Mouse (Mus musculus) adrenal gland, adult 8-10 months (tissue): Measurements from ENCODE around the gene Myrf. TPM values are rescaled to one million over a fixed set of nuclear protein-coding genes. Genes with fewer than 3 reads are reported as not detected.

Source experiments
- DNase-seq: peaks from one replicate; pipeline ENCODE4 v3.0.0; 2022
- total RNA-seq, 4 experiments: library from RNA; stranded (reverse); gene quantifications; 2 replicates each; pipeline ENCODE4 v1.2.4; 2022

Myrf gene
- total RNA-seq, 4 experiments from 2014 or later = 0.94 to 2.0 (median 1.4) TPM

DNA sequence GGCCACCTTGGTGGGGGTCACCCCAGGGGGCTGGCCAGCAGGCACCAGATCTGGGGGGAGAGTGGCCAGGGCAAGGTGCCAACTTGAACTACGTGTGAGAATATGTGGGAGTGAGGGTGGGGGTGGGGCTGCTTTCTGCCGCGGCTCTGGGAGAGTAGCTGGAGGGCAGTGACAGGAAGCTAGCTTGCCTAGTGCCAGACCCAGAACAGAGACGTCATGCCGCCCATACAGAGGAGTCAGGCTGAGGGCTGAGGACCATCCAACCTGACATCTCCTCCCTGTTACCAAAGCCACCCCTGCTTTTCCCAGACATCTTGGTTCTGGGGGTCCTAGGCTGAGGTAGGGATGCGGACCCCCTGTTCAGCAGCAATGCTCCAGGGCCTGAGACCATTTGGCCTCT, 6.6 kb upstream of the Myrf start:
- DNase-seq = no peak

DNA sequence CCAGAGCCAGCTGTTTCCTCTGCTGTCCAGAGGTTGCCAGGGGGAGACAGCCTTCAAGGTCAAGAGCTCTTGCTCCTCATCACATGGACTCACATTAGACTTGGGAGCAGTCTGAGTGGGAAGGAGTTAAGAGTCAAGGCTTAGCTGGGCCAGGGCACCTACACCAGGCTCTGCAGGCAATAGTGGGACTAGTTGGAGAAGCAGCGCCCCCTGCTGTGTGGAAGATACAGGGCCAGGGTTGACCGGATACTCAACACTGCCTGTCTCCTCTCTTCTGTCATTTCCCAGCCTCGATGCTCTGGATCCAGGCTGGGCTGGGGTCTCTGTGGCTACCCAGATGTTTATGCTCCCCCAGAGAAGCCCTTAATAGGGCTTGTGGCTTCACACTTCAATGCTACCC, 3.6 kb upstream of the Myrf start:
- DNase-seq = no peak

DNA sequence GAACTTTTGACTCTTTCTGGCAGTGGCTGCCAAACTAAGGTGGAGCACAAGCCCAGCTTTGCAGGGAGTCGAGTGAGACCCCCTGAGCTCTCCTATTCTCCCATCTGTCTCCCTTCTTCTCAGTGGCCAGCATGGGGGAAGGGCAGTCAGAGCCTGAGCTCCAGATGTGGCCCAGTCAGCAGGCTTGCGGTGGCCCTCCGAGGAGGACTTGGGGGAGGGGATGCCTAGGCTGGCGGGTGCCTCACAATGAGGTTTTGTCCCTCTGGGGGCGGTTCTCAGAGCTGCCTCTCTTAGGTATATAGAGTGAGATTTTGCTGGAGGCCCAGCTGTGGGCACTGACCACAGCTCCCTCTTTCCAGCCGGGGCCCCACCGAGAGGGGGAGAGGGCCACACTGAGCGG, 2.4 kb upstream of the Myrf start:
- no peak for DNase-seq

DNA sequence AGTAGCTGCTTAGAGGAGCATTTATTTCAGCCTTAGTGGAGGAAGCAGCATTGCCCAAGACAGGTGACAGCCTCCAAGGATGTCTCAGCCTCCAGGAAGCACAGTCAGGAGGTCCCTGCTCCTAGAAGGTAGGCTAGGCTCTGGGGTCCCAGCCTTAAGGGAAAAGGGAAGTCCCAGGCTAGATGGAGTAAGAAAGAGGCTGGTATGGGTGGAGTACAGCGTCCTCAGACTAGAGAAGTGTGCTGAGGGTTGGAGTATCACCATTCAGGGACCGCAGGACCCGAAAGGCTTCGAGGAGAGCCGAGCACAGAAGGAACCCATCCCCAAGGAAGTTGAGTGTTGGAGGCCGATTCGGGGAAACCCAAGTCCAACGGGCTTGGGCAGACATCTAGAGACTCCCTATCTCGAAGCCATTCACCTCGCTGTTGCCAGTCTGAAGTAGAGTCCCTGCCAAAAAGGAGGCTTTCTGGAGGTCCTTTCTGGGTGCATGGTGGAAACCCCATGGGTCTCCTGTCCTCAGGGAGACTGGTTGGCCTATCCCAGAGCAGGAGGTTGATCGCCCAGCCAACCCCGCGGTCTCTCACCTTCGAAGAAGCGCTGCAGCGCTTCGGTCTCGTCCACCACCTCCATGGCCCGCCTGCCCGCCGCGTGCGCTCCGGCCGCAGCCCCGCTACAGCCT, 434 bp downstream of the Myrf start:
- DNase-seq = no peak

DNA sequence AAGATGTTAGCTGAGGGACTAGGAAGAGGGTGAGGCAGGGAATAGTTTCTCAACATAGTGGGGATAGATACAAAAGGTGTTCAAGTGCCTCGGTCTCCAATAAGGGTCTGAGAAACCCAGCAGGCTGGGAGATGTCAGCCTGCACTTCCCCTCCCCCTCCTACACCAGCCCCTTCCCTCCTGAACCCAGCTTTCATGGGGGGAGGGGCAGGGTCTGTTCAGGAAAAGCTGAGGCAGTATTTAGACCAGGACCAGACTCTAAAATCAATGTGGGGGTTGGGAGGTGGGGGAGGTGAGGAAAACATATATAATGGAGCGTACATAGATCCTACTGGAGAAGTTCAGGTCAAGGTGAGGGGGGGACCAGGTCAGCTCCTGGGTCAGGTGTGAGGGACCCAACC, 1.1 kb downstream of the Myrf start:
- no peak for DNase-seq

DNA sequence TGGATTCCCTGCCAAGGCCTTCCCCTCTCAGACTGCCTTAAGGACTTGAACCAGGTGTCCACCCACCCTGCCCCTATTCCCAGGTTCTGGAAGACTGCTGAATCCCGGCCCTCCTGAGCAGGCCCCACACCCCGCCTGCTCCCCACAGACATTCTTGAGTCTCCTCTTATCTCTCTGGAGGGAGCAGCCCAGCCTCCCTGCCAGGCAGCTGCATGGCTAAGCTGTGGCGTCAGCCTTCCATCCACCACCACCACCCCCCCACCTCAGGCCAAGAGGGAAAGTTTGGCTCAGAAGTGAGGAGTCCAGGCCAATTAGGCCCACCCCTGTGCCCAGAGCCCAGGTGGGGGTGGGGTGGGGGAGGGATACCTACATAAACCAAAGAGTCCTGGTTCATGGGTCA, 2.1 kb downstream of the Myrf start:
- DNase-seq = no peak

DNA sequence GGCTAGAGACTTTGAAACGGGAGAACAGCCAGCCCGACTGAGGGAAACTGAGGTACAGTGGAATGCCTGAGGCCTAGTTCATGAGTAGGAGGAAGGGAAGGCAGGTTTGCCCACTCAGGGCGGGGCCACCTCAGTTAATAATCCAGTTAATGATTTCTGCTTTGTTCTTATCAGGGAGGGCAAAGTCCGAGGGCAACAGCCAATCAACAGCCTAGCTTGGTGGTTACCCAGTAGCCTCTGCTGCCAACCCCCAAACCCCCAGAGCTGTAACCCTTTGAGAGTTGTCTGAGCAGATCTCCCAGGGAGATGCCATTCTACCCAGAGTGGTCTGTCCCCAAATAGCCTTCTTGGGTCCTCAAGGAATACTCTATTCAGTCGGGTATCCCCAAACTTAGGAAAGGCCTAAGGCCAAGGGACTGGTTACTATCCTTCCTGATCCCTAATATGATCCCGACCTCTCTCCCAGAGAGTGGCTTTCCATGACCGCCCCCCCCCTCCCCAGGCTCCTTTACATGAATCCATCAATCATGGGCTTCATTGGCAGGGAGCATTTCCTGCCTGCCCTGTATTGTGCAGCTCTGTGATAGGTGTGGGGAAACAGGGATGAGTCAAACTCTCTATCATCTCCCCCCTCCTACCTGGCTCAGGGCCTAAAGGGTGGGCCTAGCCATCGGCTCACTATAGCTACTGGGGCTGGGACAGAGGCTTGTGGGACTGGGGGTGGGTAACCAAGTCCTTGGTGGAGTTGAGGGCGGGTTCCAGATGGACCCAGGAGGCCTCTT, 4.6 kb downstream of the Myrf start:
- no peak for DNase-seq

DNA sequence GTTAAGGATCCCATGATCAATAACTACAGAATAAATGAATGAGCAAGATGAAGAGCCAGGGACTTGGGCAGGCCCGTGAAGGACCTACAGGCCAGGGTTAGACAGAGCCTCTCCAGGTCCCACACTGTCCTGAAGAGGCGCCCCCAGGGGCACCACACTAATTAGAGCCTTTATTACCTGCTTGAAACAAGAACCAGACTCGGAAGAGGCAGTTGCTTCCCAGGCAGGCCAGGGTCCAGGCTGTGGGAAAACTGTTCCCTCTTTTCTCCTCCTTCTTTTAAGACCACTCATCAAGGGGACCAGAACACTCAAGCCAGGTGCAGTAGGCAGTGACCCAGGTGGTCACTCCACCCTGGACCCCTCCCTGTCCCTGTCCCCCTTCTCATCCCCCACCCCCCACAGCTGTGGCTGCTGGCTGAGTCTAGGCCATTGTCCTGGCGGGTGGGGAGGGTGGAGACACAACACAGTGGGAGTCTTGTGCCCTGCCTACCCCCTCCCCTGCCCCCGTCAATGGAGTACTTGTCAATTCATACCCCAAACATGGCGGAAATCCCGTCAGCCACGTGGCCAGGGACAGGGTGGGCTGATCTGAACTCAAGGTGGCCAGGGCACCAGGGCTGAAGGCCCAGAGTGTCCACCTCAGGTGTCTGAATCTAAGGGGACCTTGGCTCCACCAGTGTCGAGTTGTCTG, 8.1 kb downstream of the Myrf start:
- no peak for DNase-seq

DNA sequence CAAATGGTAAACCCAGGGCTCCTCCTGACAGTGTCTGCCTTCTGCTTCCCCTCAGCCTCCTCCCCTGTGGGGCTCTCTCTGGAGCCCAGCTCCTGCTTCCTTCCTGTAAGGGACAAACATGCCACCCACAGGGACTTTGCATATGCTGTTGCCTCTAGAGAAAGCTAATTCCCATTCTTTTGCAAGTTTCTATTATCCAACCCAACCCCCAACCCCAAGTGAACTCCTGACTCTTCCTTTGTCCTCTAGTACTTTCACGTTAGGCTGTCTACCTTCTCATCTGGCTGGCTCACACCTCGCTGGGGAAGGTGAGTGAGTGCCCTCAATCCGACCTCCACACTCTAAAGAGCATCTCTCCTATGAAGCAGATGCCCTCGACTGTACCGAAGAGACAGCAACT, 8.7 kb downstream of the Myrf start:
- DNase-seq = no peak

DNA sequence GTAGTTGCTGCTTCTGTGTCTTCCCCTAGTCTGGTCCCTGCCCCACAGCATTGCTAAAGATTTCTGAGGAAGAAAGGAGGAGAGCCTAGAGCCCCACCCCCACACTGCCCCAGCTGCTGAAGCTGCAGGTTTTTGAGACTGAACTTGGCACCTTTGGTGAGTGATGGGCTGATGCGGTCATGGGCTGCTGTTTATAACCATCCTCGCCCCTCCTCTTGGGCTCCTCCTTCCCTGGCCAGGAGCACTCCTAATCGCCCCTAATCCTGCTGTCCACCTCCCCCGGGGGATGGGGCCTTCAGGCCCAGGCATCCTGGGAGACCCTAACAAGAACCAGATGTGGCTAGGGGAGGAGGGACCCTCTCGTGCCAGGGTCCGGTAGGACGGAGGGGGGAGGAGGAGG, 9.5 kb downstream of the Myrf start:
- no peak for DNase-seq

DNA sequence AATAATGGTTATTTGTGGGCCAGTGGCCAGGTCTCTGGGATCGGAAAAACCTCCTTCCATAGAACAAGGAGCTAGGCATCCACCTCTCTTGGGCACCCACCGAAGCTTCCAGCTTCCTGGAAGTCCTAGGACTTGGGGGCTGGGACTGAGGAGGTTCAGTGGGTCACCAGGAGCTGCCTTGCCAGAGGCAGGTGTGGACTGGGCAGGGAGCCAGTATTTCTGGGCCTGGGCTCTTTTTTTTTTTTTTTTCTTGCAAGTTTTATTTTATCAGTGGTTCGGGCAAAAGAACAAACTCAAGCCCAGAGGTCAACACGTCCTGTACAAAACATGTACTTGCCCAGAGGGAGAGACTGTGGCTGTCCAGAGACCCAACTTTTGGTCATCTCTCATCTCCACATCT, 14.8 kb downstream of the Myrf start:
- DNase-seq = no peak

DNA sequence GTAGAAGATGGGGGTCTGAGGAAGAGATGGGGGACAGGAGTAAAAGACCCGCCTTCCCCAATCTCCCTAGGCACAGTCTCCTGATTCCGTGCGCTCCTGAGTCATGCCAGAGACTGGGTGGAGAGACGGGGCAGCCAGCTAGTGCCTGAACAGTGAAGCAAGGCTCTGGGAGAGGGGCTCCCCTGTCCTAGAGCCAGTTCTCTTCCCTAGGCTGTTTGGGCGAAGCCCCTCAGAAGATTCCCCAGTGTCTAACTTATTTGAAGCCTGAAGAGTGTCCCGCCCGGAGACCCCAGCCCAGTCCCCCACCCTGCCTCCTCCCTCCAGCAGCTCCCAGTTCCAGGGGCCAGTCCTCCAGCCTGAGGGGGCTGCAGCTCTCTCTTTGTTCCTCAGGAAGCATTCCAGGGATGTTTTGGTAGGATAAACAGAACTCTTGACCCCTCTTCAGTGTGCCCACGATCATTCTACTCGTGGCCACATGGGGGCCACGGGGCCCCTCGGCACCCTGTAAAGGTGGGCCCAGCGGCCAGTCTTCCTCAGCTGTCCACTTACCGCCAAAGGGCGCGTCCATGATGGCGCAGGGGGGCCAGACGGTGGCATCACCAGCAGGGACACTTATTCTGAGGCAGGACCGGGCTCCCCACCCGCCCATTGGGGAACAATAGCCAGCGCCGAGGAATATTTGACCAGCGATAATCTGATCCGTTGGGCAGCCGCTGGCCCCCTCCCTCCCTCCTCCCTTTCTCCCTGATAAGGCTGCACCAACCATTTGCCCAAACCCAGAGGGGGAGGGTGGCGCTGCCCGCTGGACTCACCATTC, 15.7 kb downstream of the Myrf start:
- DNase-seq = no peak

DNA sequence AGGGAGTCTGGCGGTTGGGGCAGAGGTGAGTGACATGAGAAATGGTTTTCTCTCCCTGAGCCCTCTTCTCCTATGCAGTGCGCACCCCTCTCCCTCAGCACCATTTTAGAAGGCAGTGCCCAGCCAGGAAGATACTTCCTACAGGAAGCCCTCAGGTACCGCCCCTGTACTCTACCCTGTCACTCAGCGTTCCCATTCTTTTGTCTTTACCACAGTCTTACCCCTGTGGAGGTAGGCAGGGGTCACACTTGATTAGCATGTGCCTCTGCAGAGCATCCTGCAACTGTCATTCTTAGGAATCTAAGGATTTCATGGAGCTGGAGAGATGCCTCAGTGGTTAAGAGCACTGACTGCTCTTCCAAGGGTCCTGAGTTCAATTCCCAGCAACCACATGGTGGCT, 17.0 kb downstream of the Myrf start:
- DNase-seq = no peak

DNA sequence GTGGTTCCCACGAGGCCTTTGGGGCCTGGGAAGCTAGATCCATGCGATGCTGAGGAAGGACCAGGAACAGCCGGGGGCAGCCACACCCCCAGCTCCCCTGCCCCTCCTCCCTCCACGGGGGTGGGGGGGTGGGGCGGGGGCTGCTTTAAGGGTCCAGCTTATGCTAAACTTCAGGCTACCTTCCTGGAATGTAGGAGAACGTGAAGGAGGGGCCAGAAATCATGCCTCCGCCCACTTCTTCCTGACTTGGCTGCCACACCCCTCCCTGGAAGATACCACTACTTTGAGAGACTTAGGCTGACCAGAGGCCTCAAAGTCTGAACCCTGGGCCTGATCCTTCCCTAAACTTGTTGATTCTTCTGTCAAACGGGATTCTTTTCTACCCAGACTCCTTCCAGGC, 17.9 kb downstream of the Myrf start:
- no peak for DNase-seq

DNA sequence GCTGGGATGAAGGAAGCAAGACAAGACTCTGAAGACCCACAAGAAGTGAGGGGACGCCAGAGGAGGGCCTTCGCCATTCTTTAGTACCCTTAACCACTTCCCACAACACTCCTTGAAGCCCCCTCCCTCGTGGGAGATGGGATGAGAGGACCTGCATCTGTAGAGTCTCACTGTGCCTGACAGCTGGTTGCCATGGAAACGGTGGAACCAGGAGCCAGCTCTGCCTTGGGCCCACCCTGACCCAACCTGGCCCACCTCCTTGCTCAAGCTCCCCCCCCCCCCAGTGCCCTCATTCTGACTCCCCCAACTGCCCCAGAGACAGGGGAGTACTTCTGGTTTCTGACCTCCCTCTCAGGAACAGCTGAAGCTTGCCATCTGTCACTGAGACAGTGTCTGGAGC, 19.0 kb downstream of the Myrf start:
- DNase-seq = no peak

DNA sequence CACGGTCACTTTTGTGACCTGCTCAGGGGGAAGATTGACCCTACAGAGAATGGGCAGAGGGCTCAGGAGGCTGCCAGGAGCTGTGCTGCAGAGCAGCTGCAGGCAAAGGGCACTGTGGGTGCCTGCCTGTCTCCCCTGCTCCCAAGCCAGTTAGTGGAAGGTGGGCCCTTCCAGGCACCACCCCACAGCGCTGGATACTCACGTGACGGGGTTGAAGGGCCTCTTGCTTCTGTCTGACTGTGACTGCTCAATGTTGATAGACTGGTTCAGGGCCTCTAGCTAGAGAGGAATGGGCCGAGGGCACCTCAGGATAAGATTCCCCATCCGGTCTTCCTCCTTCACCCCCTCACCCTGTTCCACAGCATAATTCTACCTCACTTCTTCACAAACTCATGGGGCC, 21.0 kb downstream of the Myrf start:
- DNase-seq = no peak

DNA sequence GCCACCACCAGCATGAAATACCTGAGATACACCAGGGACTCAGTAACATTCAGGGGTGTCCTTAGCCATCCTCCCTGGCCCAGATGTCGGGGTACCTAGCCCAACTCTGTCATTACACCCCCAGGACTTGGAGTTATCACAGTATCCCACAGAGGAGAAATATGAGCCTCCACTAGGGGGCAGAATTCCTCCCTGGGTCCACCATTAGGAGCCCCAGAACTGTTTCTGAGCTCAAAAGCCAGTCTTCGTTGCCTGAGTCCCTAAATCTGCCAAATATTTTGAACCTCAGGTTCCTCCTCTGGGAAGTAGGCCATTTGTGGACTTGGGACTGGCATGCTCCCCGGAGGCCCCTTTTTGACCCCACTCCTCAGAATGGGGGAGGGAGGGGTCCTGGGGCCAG, 21.4 kb downstream of the Myrf start:
- no peak for DNase-seq

DNA sequence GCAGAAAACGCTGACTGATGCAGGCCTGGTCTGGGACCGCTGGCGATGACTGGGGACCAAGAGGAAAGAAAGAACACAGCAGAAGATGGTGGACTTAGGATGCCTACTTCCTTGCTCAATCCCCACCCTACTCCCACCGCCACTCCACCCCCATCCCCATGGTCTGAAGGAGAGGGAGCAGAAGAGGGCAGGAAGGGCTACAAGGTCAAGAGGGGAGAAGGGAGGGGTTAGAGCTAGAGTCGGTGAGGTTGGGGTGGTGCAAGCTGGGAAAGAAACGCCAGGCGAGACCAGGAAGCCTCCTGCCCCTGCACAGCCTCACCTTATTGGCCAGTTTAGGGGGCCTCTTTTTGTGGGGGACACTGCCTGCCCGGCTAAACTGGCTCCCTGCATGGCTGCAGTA, 24.4 kb downstream of the Myrf start:
- no peak for DNase-seq

DNA sequence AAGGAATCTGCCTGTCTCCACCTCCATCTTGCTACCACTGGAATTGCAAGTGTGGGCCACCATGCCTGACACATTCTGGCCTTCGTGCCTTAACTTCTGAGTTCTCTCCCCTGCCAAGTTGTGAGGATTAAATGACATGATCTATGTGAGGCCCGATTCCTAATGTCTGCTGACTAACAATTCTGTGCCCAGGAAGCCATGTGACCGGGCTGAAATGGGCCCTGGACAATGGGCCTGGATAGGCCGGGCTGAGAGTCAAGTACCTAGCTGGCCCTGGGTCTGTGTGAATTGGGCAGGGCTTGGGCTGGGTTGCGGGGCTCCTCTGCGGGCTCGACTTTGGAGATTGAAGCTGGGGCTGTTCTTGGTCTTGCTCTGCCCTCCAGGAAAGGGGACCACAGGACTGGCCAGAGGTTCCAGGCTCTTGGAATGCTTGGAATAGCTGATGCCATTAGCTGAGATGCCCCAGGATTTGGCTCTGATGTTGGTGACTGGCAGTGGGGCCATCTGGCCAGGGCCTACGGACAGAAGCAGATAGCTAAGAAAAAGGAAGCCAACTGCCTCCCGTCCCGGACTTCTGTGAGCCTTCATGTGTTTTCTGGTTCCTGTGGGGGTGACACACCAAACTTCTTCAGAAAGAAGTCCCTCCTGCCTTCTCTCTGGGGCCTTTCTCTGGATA, 26.6 kb downstream of the Myrf start:
- no peak for DNase-seq

DNA sequence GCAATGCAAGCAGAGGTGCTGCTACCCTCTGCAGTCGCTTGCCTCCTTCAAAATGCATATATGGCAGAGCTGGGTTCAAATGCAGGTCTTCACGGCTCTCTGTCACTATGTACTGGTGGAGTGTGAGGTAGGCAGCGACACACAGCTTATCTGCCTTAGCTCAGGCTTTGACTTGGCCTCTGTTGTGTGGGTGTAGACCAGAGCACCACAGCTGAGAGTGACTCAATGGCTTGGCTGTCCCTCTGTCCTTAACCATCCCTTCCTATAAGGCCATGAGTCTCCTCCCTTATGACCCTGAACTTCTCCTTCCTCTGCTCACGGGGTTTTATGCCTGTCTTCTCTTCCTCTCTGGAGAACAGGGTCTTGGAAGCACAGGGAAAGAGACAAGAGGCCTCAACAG, 29.7 kb downstream of the Myrf start:
- DNase-seq = no peak

DNA sequence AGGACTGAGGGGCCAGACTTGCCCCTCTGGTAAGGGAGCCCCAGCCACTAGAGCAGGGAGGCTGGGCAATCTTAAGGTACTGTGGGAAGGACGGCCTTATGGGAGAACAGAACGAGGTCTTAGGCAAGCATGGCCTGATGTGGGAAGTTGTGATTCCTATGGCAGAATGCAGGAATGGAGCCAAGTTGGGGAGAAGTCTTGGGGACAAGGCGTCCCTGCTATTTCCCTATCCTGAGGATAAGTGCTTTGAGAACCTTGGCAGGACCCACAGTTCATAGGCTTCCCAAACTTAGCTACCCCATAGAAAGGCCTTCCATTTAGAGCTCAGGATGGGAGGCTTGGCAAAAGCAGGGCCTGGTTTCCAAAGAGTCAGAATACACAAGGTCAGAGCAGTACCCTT, 31.7 kb downstream of the Myrf start:
- no peak for DNase-seq

DNA sequence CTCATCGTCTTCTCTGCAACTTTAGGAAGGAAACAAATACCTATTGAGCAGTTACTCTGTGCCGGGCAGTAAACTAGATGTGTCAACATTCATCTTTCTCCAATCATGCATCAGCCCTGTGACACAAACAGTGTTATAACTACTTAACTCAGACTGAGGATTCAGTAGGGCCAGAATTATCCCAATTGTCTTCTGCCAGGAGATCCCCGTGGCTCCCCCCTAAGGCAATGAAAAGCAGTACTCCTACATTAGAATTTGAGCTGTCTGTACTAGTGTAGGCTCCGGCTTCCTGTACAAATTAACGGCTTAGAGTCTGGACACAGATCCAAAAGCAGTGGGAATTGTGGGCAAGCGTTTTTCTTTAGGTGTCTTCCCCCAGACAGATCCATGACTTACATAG, 35.5 kb downstream of the Myrf start:
- DNase-seq = no peak

DNA sequence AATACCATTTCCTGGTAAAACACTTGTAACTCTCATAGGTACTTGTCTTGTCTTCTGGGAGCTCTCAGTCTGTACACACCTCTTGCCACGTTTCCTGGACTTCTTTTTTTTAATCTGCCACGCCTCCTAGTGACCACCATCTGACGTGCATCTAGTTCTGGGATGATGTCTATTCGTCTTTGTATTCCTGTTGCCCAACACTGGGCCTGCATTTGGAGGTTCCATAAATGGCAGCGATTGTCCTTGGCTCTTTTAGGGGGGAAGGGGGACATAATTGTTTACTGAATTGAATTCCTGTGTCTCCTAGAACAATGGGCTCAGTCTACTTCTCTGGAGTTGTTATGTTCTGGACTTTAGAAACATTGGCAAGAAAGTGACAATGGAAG, 35.9 kb downstream of the Myrf start:
- peak; percentile 60 for DNase-seq
